In the genomic region with DNA sequence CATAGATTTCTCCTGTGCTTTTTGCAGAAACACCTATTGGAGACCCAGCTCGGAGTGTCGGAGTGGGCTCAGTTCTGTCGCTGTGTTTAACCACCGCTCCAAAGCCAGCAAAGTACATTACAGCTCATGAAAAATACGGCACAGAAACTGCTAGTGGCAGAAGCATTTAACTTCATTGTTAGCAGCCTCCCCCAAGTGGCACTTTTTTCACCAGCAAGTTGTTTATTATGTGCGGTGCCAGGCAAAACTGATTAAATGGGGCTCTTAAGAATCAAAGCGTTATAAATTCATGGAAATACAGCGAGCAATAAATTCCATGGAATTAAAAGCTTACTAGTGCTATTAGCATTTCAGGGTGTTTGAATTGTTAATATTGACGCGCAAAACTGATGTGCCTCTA, we compare ENCODE assay signal across 21 mouse cellular contexts.
"Had no signal": no experiment of that assay in that cellular context is flagged by ENCODE, and none has a peak within 500 bp of the region (broad histone marks: within the 10 kb centered on the region; RNA-seq: fewer than 3 reads in every experiment).

No protein-coding gene starts in this region.

- H3K27me3 ChIP-seq: liver, embryonic 12.5 days; liver, embryonic 15.5 days; lung, embryonic 15.5 days; megakaryocyte, embryonic 14.5 days; neural tube, embryonic 13.5 days had no signal

- H3K4me3 ChIP-seq: left cerebral cortex, adult 2 months; limb, embryonic 13.5 days; liver, embryonic 12.5 days; liver, embryonic 15.5 days; lung, embryonic 15.5 days; megakaryocyte, embryonic 14.5 days; myocyte; neural tube, embryonic 13.5 days had no signal

- H3K9ac ChIP-seq: limb, embryonic 13.5 days; liver, embryonic 12.5 days; liver, embryonic 15.5 days; lung, embryonic 15.5 days; neural tube, embryonic 13.5 days had no signal

- H3K4me1 ChIP-seq: liver, embryonic 15.5 days; megakaryocyte, embryonic 14.5 days had no signal

- H3K36me3 ChIP-seq: limb, embryonic 13.5 days; liver, embryonic 12.5 days; liver, embryonic 15.5 days; lung, embryonic 15.5 days; neural tube, embryonic 13.5 days had no signal

- H3K9me3 ChIP-seq: limb, embryonic 13.5 days; liver, embryonic 12.5 days; liver, embryonic 15.5 days; lung, embryonic 15.5 days; megakaryocyte, embryonic 14.5 days; neural tube, embryonic 13.5 days had no signal

- H3K4me2 ChIP-seq: limb, embryonic 13.5 days; liver, embryonic 12.5 days; liver, embryonic 15.5 days; lung, embryonic 15.5 days; midbrain, embryonic 11.5 days; neural tube, embryonic 13.5 days had no signal

- ATAC-seq: liver, embryonic 12.5 days had no signal

- H3K27ac ChIP-seq: left cerebral cortex, adult 2 months; limb, embryonic 13.5 days; liver, embryonic 12.5 days; liver, embryonic 15.5 days; lung, embryonic 15.5 days; neural tube, embryonic 13.5 days had no signal

- DNase-seq: kidney, adult 18-20 months; kidney, adult 9 months; kidney, postnatal 14 days; kidney, postnatal 4 days; layer of hippocampus, postnatal 36 days; liver; lung, adult 18-20 months; lung, postnatal 10 days; lung, postnatal 36 days; retina, postnatal 1 day; thymus, adult 18-20 months; thymus, postnatal 36 days had no signal
